Mouse (Mus musculus) MEL (cell line): ENCODE measurements around the gene Tldc1. TPM values are rescaled to one million over a fixed set of nuclear protein-coding genes. Genes with fewer than 3 reads are reported as not detected.

Source experiments
- DNase-seq: peaks from one replicate; pipeline ENCODE4 v3.0.0; 2011; ENCODE audit warnings: low read depth, low spot score
- H3K27ac ChIP-seq: 2 replicates; pipeline ENCODE4 v1.5.1; 2012; ENCODE audit warnings: low read depth, mild to moderate bottlenecking, control low read depth, low read length, moderate library complexity; ENCODE audit not compliant: control insufficient read depth
- H3K27me3 ChIP-seq, 2 experiments: fragments of 150-350 bp in 1 of 2; sonication (generic) in 1 of 2; 2 replicates each; pipeline ENCODE4 v1.6.1; 2012; ENCODE audit warnings: low read length in 2 of 2, mild to moderate bottlenecking in 2 of 2, improper control_type of control experiment in 1 of 2, moderate library complexity in 1 of 2; ENCODE audit not compliant: insufficient read depth in 2 of 2, control insufficient read depth in 1 of 2
- H3K36me3 ChIP-seq, 2 experiments: 2 replicates each; pipeline ENCODE4 v1.6.1; 2012 to 2014; ENCODE audit warnings: low read length in 2 of 2, improper control_type of control experiment in 1 of 2, inconsistent platforms in 1 of 2, mild to moderate bottlenecking in 1 of 2; ENCODE audit not compliant: insufficient read depth in 2 of 2, control insufficient read depth in 1 of 2
- H3K4me1 ChIP-seq, 2 experiments: fragments of 150-350 bp in 1 of 2; sonication (generic) in 1 of 2; 2 replicates each; pipeline ENCODE4 v1.6.1; 2012; ENCODE audit warnings: low read length in 2 of 2, improper control_type of control experiment in 1 of 2, mild to moderate bottlenecking in 1 of 2; ENCODE audit not compliant: insufficient read depth in 2 of 2, control insufficient read depth in 1 of 2
- H3K4me3 ChIP-seq, 2 experiments: fragments of 150-350 bp in 1 of 2; sonication (generic) in 1 of 2; 2 replicates each; pipeline ENCODE4 v1.5.1; 2012; ENCODE audit warnings: low read depth in 2 of 2, low read length in 2 of 2, mild to moderate bottlenecking in 2 of 2, moderate library complexity in 2 of 2, control low read depth in 1 of 2, improper control_type of control experiment in 1 of 2; ENCODE audit not compliant: control insufficient read depth in 1 of 2, insufficient read depth in 1 of 2
- H3K79me2 ChIP-seq: 2 replicates; pipeline ENCODE4 v1.6.1; 2012; ENCODE audit warnings: mild to moderate bottlenecking, low read length, moderate library complexity; ENCODE audit not compliant: control insufficient read depth, poor library complexity, insufficient read depth
- H3K9ac ChIP-seq: 2 replicates; pipeline ENCODE4 v1.6.1; 2012; ENCODE audit warnings: low read depth, mild to moderate bottlenecking, control low read depth, low read length, moderate library complexity; ENCODE audit not compliant: control insufficient read depth, poor library complexity, severe bottlenecking
- H3K9me3 ChIP-seq: fragments of 150-350 bp; sonication (generic); replicated peaks from 2 replicates; pipeline ENCODE4 v1.6.1; 2012; ENCODE audit warnings: mild to moderate bottlenecking, low read length, improper control_type of control experiment, moderate library complexity; ENCODE audit not compliant: insufficient read depth
- BHLHE40 ChIP-seq: IDR thresholded peaks from 2 replicates; pipeline ENCODE4 v1.6.1; 2012; ENCODE audit warnings: low read depth, mild to moderate bottlenecking, inconsistent platforms, low read length, improper control_type of control experiment, borderline replicate concordance
- CHD1 ChIP-seq: IDR thresholded peaks from 2 replicates; pipeline ENCODE4 v1.6.1; 2012; ENCODE audit warnings: low read depth, mild to moderate bottlenecking, inconsistent platforms, low read length, improper control_type of control experiment
- CTCF ChIP-seq, 3 experiments: IDR thresholded peaks in 2 of 3; conservative IDR thresholded peaks in 1 of 3; 2 replicates each; pipeline ENCODE4 v1.5.1; 2011 to 2012; ENCODE audit warnings: low read length in 3 of 3, low read depth in 2 of 3, mild to moderate bottlenecking in 2 of 3, improper control_type of control experiment in 1 of 3, inconsistent platforms in 1 of 3, mixed read lengths in 1 of 3, moderate library complexity in 1 of 3; ENCODE audit not compliant: control insufficient read depth in 1 of 3, insufficient read depth in 1 of 3, poor library complexity in 1 of 3, severe bottlenecking in 1 of 3
- E2F4 ChIP-seq: IDR thresholded peaks from 2 replicates; pipeline ENCODE4 v1.6.1; 2011; ENCODE audit warnings: low read depth, low read length, improper control_type of control experiment, borderline replicate concordance
- EP300 ChIP-seq, 2 experiments: IDR thresholded peaks; 2 replicates each; pipeline ENCODE4 v1.6.1; 2011; ENCODE audit warnings: improper control_type of control experiment in 2 of 2, low read length in 2 of 2, low read depth in 1 of 2, mild to moderate bottlenecking in 1 of 2
- ETS1 ChIP-seq: IDR thresholded peaks from 2 replicates; pipeline ENCODE4 v1.6.1; 2012; ENCODE audit warnings: low read depth, mild to moderate bottlenecking, inconsistent platforms, low read length, improper control_type of control experiment, moderate library complexity
- GABPA ChIP-seq: IDR thresholded peaks from 2 replicates; pipeline ENCODE4 v1.6.1; 2012; ENCODE audit warnings: low read depth, mild to moderate bottlenecking, inconsistent platforms, low read length, improper control_type of control experiment, moderate library complexity
- HCFC1 ChIP-seq: IDR thresholded peaks from 2 replicates; pipeline ENCODE4 v1.6.1; 2012; ENCODE audit warnings: low read depth, mild to moderate bottlenecking, inconsistent platforms, low read length, improper control_type of control experiment, moderate library complexity
- JUND ChIP-seq: IDR thresholded peaks from 2 replicates; pipeline ENCODE4 v1.6.1; 2011; ENCODE audit warnings: low read depth, mild to moderate bottlenecking, improper control_type of control experiment, low read length
- KAT2A ChIP-seq: conservative IDR thresholded peaks from 2 replicates; pipeline ENCODE4 v1.6.1; 2012; ENCODE audit warnings: low read depth, low read length, improper control_type of control experiment, inconsistent platforms
- MAFK ChIP-seq: IDR thresholded peaks from 2 replicates; pipeline ENCODE4 v1.6.1; 2011; ENCODE audit warnings: low read depth, mild to moderate bottlenecking, low read length, improper control_type of control experiment, borderline replicate concordance
- MAZ ChIP-seq: IDR thresholded peaks from 2 replicates; pipeline ENCODE4 v1.6.1; 2012; ENCODE audit warnings: low read depth, mild to moderate bottlenecking, inconsistent platforms, low read length, improper control_type of control experiment
- MYB ChIP-seq: IDR thresholded peaks from 2 replicates; pipeline ENCODE4 v1.6.1; 2011; ENCODE audit warnings: mild to moderate bottlenecking, low read depth, low read length, improper control_type of control experiment
- MYC ChIP-seq: IDR thresholded peaks from 2 replicates; pipeline ENCODE4 v1.6.1; 2011; ENCODE audit warnings: low read depth, mild to moderate bottlenecking, low read length, improper control_type of control experiment, moderate library complexity
- NRF1 ChIP-seq: IDR thresholded peaks from 2 replicates; pipeline ENCODE4 v1.6.1; 2014; ENCODE audit warnings: low read depth, mild to moderate bottlenecking, inconsistent platforms, low read length, improper control_type of control experiment, moderate library complexity; ENCODE audit not compliant: poor library complexity, insufficient read depth, severe bottlenecking
- POLR2AphosphoS5 ChIP-seq: IDR thresholded peaks from 2 replicates; pipeline ENCODE4 v1.6.1; 2012; ENCODE audit warnings: low read depth, borderline replicate concordance, mild to moderate bottlenecking, inconsistent platforms, low read length, moderate library complexity, mixed read lengths
- RAD21 ChIP-seq: IDR thresholded peaks from 2 replicates; pipeline ENCODE4 v1.6.1; 2011; ENCODE audit warnings: mild to moderate bottlenecking, low read depth, low read length, improper control_type of control experiment
- RCOR1 ChIP-seq: IDR thresholded peaks from 2 replicates; pipeline ENCODE4 v1.6.1; 2012; ENCODE audit warnings: low read depth, mild to moderate bottlenecking, inconsistent platforms, low read length, improper control_type of control experiment
- SIN3A ChIP-seq: IDR thresholded peaks from 2 replicates; pipeline ENCODE4 v1.6.1; 2012; ENCODE audit warnings: low read length, improper control_type of control experiment, inconsistent platforms
- SMC3 ChIP-seq: IDR thresholded peaks from 2 replicates; pipeline ENCODE4 v1.6.1; 2011; ENCODE audit warnings: low read depth, low read length, improper control_type of control experiment
- TAL1 ChIP-seq: IDR thresholded peaks from 2 replicates; pipeline ENCODE4 v1.6.1; 2012; ENCODE audit warnings: mild to moderate bottlenecking, inconsistent platforms, low read length, moderate library complexity, mixed read lengths
- TBP ChIP-seq: IDR thresholded peaks from 2 replicates; pipeline ENCODE4 v1.8.0; 2011; ENCODE audit warnings: low read depth, low read length, improper control_type of control experiment
- TCF12 ChIP-seq: IDR thresholded peaks from 2 replicates; pipeline ENCODE4 v1.6.1; 2014; ENCODE audit warnings: low read depth, mild to moderate bottlenecking, inconsistent platforms, low read length, improper control_type of control experiment, moderate library complexity
- UBTF ChIP-seq: IDR thresholded peaks from 2 replicates; pipeline ENCODE4 v1.6.1; 2012; ENCODE audit warnings: low read depth, mild to moderate bottlenecking, inconsistent platforms, low read length, improper control_type of control experiment, moderate library complexity, borderline replicate concordance; ENCODE audit not compliant: insufficient read depth
- USF1 ChIP-seq: IDR thresholded peaks from 2 replicates; pipeline ENCODE4 v1.6.1; 2014; ENCODE audit warnings: low read depth, mild to moderate bottlenecking, inconsistent platforms, low read length, improper control_type of control experiment, moderate library complexity
- USF2 ChIP-seq, 2 experiments: IDR thresholded peaks; 2 replicates each; pipeline ENCODE4 v1.6.1; 2011 to 2012; ENCODE audit warnings: improper control_type of control experiment in 2 of 2, low read length in 2 of 2, borderline replicate concordance in 1 of 2, inconsistent platforms in 1 of 2, low read depth in 1 of 2, mild to moderate bottlenecking in 1 of 2; ENCODE audit not compliant: insufficient read depth in 1 of 2
- ZC3H11A ChIP-seq: IDR thresholded peaks from 2 replicates; pipeline ENCODE4 v1.6.1; 2012; ENCODE audit warnings: low read depth, mild to moderate bottlenecking, inconsistent platforms, low read length, improper control_type of control experiment
- ZMIZ1 ChIP-seq: IDR thresholded peaks from 2 replicates; pipeline ENCODE4 v1.6.1; 2012; ENCODE audit warnings: low read depth, mild to moderate bottlenecking, inconsistent platforms, low read length, improper control_type of control experiment, moderate library complexity
- ZNF384 ChIP-seq: IDR thresholded peaks from 2 replicates; pipeline ENCODE4 v1.6.1; 2012; ENCODE audit warnings: low read depth, mild to moderate bottlenecking, inconsistent platforms, low read length, improper control_type of control experiment
- polyA plus RNA-seq, 2 experiments: library from polyadenylated mRNA; stranded (reverse) in 1 of 2; unstranded in 1 of 2; fragments of >175 nt in 1 of 2; fragments of >200 nt in 1 of 2; gene quantifications; 2 replicates each; pipeline versions ENCODE4 v1.2.1 to v1.2.4; 2012; ENCODE audit warnings: low replicate concordance in 2 of 2, low read depth in 1 of 2; ENCODE audit not compliant: insufficient read length in 2 of 2, insufficient read depth in 1 of 2, missing spikeins in 1 of 2
- total RNA-seq: library from RNA; depleted of rRNA; stranded (reverse); fragments of 300-350 nt; gene quantifications from 2 replicates; pipeline ENCODE4 v1.2.3, GENCODE M21; 2012

The Tldc1 gene
- total and polyA plus RNA-seq, 3 experiments: 16.1 to 16.4 TPM; not detected in 1

GRCm38 (mm10) chr8:119812650-119813431, 34.6 kb upstream of the Tldc1 start (continued):
- peak; percentile 70; the same call in 1 of the 2 replicates for TF ChIP-seq MAZ
- TF ChIP-seq RCOR1: peak; percentile 77
- TF ChIP-seq ETS1: peak; percentile 72
- peak; percentile 74 for TF ChIP-seq TBP
- TF ChIP-seq ZC3H11A: no peak
- peak; percentile 92 for TF ChIP-seq MYC
- no peak for TF ChIP-seq CTCF (IDR thresholded peaks at IDR 0.05 in 2 of 3, conservative IDR thresholded peaks at IDR 0.05 in 1 of 3; ENCODE audit: control insufficient read depth in 1 of 3, insufficient read depth in 1 of 3, low read depth in 2 of 3, low read length in 3 of 3, poor library complexity in 1 of 3, severe bottlenecking in 1 of 3)
- TF ChIP-seq TAL1: no peak
- no peak for TF ChIP-seq CHD1
- TF ChIP-seq EP300 (IDR thresholded peaks at IDR 0.05; ENCODE audit: low read depth in 1 of 2, low read length in 2 of 2): peak; percentile 82 to 84
- peak; percentile 43; the same call in 1 of the 2 replicates for TF ChIP-seq JUND
- TF ChIP-seq KAT2A: no peak
- no peak for TF ChIP-seq ZNF384
- TF ChIP-seq USF2 (IDR thresholded peaks at IDR 0.05; ENCODE audit: borderline replicate concordance in 1 of 2, insufficient read depth in 1 of 2, low read depth in 1 of 2, low read length in 2 of 2): no peak
- no peak for TF ChIP-seq MAFK
- TF ChIP-seq POLR2AphosphoS5: no peak

DNA sequence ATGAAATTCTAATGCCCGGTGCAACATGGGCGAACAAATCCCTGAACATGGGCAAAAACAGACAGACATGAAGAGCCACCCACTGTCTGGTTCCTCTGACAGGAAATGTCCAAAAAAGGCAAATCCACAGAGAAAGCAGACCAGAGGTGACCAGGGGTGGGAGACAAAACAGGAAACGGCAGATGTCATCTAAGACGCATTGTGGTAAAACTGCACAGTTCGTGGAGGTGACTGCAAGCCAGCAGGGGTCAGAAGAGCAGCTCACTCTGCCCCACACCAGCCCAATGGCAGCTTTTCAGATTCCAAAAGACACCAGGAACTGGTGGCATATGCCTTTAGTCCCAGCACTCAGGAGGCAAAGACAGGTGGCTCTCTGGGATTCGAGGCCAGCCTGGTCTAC, 33.7 kb upstream of the Tldc1 start:
- Histone ChIP-seq H3K4me3 (no peak overlapping the region), H3K27ac (peak overlapping the region; percentile 96), H3K9me3 (no peaks in the 10 kb centered on the region), H3K4me1 (peaks cover 12 to 50% of the 10 kb centered on the region in 2 experiments), H3K27me3 (no peaks in the 10 kb centered on the region), H3K79me2 (no peaks in the 10 kb centered on the region), H3K9ac (peak overlapping the region; percentile 55; the same call in 1 of the 2 replicates), H3K36me3 (peaks cover 0 to 38% of the 10 kb centered on the region in 2 experiments; a peak in 2 of 4 replicates)
- peak; percentile 49 for DNase-seq
- TF ChIP-seq TCF12 (no peak), KAT2A (no peak), ETS1 (0 out of 2 replicates have a peak, but pooled peaks have one; percentile 4), USF1 (no peak), E2F4 (no peak), USF2 (IDR thresholded peaks at IDR 0.05; ENCODE audit: borderline replicate concordance in 1 of 2, insufficient read depth in 1 of 2, low read depth in 1 of 2, low read length in 2 of 2) (no peak), ZC3H11A (no peak), GABPA (no peak), ZMIZ1 (no peak), NRF1 (no peak), RAD21 (peak; percentile 6), CTCF (IDR thresholded peaks at IDR 0.05 in 2 of 3, conservative IDR thresholded peaks at IDR 0.05 in 1 of 3; ENCODE audit: control insufficient read depth in 1 of 3, insufficient read depth in 1 of 3, low read depth in 2 of 3, low read length in 3 of 3, poor library complexity in 1 of 3, severe bottlenecking in 1 of 3) (peak in 2 of 3 experiments; percentile 37 to 38; a peak in 4 of 6 replicates), UBTF (no peak), SIN3A (no peak), MAZ (0 out of 2 replicates have a peak, but pooled peaks have one; percentile 15), SMC3 (peak; percentile 44), EP300 (IDR thresholded peaks at IDR 0.05; ENCODE audit: low read depth in 1 of 2, low read length in 2 of 2) (peak in 1 of 2 experiments; percentile 15; a peak in 1 of 4 replicates), CHD1 (no peak), MYB (no peak), HCFC1 (no peak), BHLHE40 (no peak)
